Mouse (Mus musculus) intestine, postnatal 0 days (tissue): Measurements from ENCODE around the gene Vegfa. TPM values are rescaled to one million over a fixed set of nuclear protein-coding genes. Genes with fewer than 3 reads are reported as not detected.
"Not testable (repeated sequence)": the region's sequence is repeated elsewhere in the genome, so short reads cannot be mapped to it uniquely, and the experiment has no call there.

ENCODE experiments used
- ATAC-seq: fragments of 200-750 bp; cut with Nextera tagmentation; 2 replicates; pipeline ENCODE4 v1.8.0; 2017; ENCODE audit warnings: mild to moderate bottlenecking, moderate TSS enrichment, moderate library complexity
- H3K27ac ChIP-seq: fragments of 300-500 bp; sonication (generic); 2 replicates; pipeline ENCODE4 v1.5.1; 2014; ENCODE audit warnings: mild to moderate bottlenecking, low read depth, low read length, moderate library complexity
- H3K27me3 ChIP-seq: fragments of 300-500 bp; sonication (generic); replicated peaks from 2 replicates; pipeline ENCODE4 v1.6.1; 2014; ENCODE audit warnings: low read length, mixed read lengths; ENCODE audit not compliant: control insufficient read depth, insufficient read depth
- H3K36me3 ChIP-seq: fragments of 300-500 bp; sonication (generic); 2 replicates; pipeline ENCODE4 v1.6.1; 2014; ENCODE audit warnings: mild to moderate bottlenecking, moderate library complexity; ENCODE audit not compliant: control insufficient read depth, insufficient read depth
- H3K4me1 ChIP-seq: fragments of 300-500 bp; sonication (generic); replicated peaks from 2 replicates; pipeline ENCODE4 v1.6.1; 2014; ENCODE audit warnings: antibody characterized with exemption, low read length, mixed read lengths; ENCODE audit not compliant: control insufficient read depth, insufficient read depth
- H3K4me2 ChIP-seq: fragments of 300-500 bp; sonication (generic); replicated peaks from 2 replicates; pipeline ENCODE4 v1.6.1; 2014; ENCODE audit warnings: low read depth, mild to moderate bottlenecking, moderate library complexity
- H3K4me3 ChIP-seq: fragments of 300-500 bp; sonication (generic); 2 replicates; pipeline ENCODE4 v1.5.1; 2014; ENCODE audit warnings: low read depth, low read length
- H3K9ac ChIP-seq: fragments of 300-500 bp; sonication (generic); 2 replicates; pipeline ENCODE4 v1.6.1; 2014; ENCODE audit warnings: mild to moderate bottlenecking, low read depth, low read length
- H3K9me3 ChIP-seq: fragments of 300-500 bp; sonication (generic); 2 replicates; pipeline ENCODE4 v1.6.1; 2016; ENCODE audit warnings: mixed run types; ENCODE audit not compliant: control insufficient read depth
- CTCF ChIP-seq: sonication (generic); IDR thresholded peaks from 2 replicates; pipeline ENCODE4 v1.5.1; 2016; ENCODE audit warnings: low read depth, mild to moderate bottlenecking, control low read depth, antibody characterized with exemption, moderate library complexity
- WGBS: fragments of 180-500 bp; shearing (Covaris S2); extraction: QIAGEN DNeasy Blood & Tissue Kit; methylation state at CpG from one replicate; pipeline ENCODE4 v1.1.7; 2014; 5-methylcytosine and 5-hydroxymethylcytosine counted together
- polyA plus RNA-seq: library from polyadenylated mRNA; unstranded; fragments of >200 nt; fragmentation: Nextera tagmentation; extraction: Ambion mirVana; gene quantifications from 2 replicates; pipeline ENCODE4 v1.2.1, GENCODE M21; 2015

Gene Vegfa
- polyA plus RNA-seq, 1 experiment from 2014 or later, result 5.9 TPM

DNA sequence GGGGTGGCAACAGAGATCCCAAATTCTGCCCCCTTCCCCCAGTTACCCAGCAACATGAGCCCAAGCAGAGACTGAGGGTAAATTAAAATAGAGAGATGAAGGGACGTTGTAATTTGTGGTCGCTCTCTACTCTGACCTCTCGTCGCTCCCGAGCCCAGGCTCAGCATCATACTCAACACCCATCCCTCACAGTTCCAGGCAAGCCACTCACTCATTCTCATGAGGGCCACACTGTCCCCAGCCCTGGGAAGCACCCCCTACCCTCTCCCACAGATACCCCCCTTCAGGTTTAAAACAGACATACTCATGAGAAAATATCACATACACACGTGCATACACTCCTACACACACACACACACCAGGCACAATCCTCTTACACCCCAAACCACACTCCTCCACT lies 45.8 kb downstream of the Vegfa start:
- Histone ChIP-seq H3K4me2 (no peak overlapping the region), H3K4me1 (no peaks in the 10 kb centered on the region; the same call in 1 of the 2 replicates), H3K36me3 (no peaks in the 10 kb centered on the region), H3K4me3 (no peak overlapping the region), H3K9ac (0 out of 2 replicates have a peak overlapping the region, but pooled peaks have one; percentile 22), H3K27me3 (no peaks in the 10 kb centered on the region), H3K27ac (peak overlapping the region; percentile 89), H3K9me3 (no peaks in the 10 kb centered on the region)
- no peak for TF ChIP-seq CTCF
- ATAC-seq, result no peak
- 79% methylated on average over 6 of the region's 6 CpGs for WGBS

DNA sequence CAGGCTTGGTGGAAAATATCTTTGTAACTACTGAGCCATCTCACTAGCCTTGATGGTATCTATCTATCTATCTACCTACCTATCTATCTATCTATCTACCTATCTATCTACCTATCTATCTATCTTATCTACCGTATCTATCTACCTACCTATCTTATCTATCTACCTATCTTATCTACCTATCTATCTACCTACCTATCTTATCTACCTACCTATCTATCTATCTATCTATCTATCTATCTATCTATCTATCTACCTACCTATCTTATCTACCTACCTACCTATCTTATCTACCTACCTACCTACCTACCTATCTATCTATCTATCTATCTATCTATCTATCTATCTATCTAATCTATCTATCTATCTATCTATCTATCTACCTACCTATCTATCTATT lies 49.0 kb downstream of the Vegfa start:
- not testable (repeated sequence) for H3K4me1 ChIP-seq, ATAC-seq, H3K9me3 ChIP-seq, H3K4me3 ChIP-seq, H3K27ac ChIP-seq, H3K36me3 ChIP-seq, H3K9ac ChIP-seq, H3K27me3 ChIP-seq, H3K4me2 ChIP-seq
- 96% methylated on average over 1 of the region's 1 CpGs for WGBS

DNA sequence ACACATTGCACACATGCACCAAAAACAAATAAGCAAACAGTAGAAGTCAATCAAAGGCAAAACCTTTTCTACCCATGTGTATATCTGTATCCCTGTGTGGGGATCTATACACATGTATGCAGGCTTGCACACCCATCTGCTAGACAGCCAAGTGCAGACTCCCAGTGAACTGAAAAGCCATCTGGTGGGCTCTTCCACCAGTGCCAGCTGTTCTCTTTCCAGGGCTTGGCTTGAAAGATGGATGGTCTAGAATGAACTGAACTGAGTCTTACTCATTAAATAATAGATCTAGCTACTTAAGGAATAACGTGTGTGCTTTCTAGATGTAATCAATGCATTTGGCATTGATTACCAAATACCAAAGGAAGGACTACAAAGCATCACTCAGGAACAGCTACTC lies 50.3 kb downstream of the Vegfa start:
- no peak overlapping the region for H3K27ac ChIP-seq
- no peaks in the 10 kb centered on the region for H3K4me1 ChIP-seq
- no peaks in the 10 kb centered on the region for H3K9me3 ChIP-seq
- WGBS, result 47% methylated on average over 1 of the region's 1 CpGs
- H3K36me3 ChIP-seq, result no peaks in the 10 kb centered on the region
- no peak overlapping the region for H3K4me2 ChIP-seq
- ATAC-seq, result no peak
- H3K4me3 ChIP-seq, result no peak overlapping the region
- TF ChIP-seq CTCF, result no peak
- no peaks in the 10 kb centered on the region for H3K27me3 ChIP-seq
- no peak overlapping the region for H3K9ac ChIP-seq

DNA sequence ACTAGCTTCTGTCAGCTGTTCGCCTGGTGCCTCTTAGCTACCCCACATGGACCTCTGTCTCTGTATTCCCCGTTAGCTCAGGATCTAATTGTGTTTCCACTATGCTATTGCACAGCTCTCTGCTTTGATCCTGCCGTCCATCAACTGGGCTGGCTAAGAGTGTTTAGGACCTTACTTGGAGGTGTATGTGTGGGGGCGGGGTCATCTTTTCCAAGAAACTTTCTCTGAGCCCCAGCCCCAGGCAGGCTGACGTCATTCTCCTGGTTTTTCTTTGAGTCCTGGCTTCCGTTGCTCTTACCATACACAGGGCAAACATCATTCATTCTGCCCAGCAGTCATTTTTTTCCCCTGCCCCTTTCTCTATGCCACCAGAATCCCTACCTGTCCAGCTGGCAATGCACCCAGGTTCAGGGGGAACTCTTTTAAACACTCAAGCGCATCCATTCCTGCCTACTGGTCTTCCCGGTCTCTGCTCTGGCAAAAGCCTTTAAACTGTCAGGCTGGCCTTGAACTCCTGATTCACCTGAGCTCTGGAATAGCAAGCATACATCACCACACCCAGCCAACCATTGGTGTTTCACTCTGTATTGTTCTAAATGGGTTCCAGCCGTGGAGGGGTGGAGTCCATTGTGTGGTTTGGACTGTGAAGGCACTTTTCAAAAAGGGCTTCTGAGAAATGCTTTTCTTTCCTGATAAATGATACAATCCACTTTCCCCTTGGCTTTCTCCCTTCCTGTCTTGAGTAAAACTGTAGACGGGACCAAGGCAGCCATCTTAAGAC lies 53.0 kb downstream of the Vegfa start:
- WGBS, result 66% methylated on average over 10 of the region's 10 CpGs
- no peak for TF ChIP-seq CTCF
- H3K4me3 ChIP-seq, result no peak overlapping the region
- H3K4me2 ChIP-seq, result no peak overlapping the region
- ATAC-seq, result no peak
- H3K27me3 ChIP-seq, result no peaks in the 10 kb centered on the region
- no peak overlapping the region for H3K9ac ChIP-seq
- H3K36me3 ChIP-seq, result no peaks in the 10 kb centered on the region
- peak overlapping the region; percentile 15; the same call in 1 of the 2 replicates for H3K27ac ChIP-seq
- no peaks in the 10 kb centered on the region for H3K9me3 ChIP-seq
- H3K4me1 ChIP-seq, result no peaks in the 10 kb centered on the region

DNA sequence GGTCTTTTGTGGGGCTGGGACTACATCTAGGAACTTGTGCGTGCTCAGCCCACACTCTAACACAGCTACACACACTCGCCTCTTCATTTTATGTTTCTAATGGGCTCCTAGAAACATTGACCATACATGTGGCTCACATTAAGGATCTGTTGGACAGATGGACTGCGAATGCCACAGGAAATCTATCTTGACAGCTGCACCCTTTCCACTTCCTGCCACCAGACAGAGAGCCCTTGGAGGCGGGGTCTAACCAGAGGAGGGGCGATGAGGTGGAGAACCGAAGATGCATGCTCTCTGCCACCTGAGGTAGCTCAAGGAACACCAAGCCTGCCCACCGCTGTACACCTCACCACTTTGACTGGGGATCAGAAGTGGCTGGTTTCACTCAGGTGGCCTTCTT lies 57.7 kb downstream of the Vegfa start:
- Histone ChIP-seq H3K4me3 (no peak overlapping the region), H3K36me3 (no peaks in the 10 kb centered on the region), H3K27ac (no peak overlapping the region), H3K4me2 (no peak overlapping the region), H3K9me3 (no peaks in the 10 kb centered on the region), H3K27me3 (no peaks in the 10 kb centered on the region), H3K4me1 (peaks cover 19% of the 10 kb centered on the region; the same call in 1 of the 2 replicates), H3K9ac (no peak overlapping the region)
- no peak for ATAC-seq
- no peak for TF ChIP-seq CTCF
- WGBS, result 69% methylated on average over 7 of the region's 7 CpGs

DNA sequence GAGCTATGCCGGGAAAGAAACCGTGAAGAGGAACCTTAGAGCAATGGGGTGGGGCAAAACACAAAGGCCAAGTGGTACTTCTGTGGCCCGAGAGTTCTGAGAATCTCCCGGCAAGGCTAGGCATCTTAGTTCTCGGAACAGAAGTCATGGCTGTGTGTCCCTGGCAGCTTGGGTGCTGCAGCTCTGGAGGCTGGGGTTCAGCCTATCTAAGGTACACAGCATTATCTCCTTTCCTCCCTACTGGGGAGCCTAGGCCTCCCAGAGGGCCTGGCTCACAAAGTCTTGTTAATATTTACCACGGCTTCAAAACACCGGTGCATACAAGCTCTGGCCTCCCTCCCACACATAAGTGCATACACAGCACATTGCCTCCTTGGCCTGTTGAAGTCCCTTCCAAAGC lies 59.0 kb downstream of the Vegfa start:
- H3K4me2 ChIP-seq, result peak overlapping the region; percentile 32; the same call in 1 of the 2 replicates
- no peaks in the 10 kb centered on the region for H3K36me3 ChIP-seq
- TF ChIP-seq CTCF, result no peak
- H3K9me3 ChIP-seq, result no peaks in the 10 kb centered on the region
- peak; percentile 74 for ATAC-seq
- H3K9ac ChIP-seq, result no peak overlapping the region
- WGBS, result 27% methylated on average over 7 of the region's 7 CpGs
- H3K27ac ChIP-seq, result peak overlapping the region; percentile 73
- H3K27me3 ChIP-seq, result no peaks in the 10 kb centered on the region
- no peak overlapping the region for H3K4me3 ChIP-seq
- H3K4me1 ChIP-seq, result peaks cover 20% of the 10 kb centered on the region; the same call in 1 of the 2 replicates
